Mouse (Mus musculus): ENCODE measurements around the gene Matn4. TPM values are rescaled to one million over a fixed set of nuclear protein-coding genes. Genes with fewer than 3 reads are reported as not detected.

Gene Matn4
- total RNA-seq, 1 experiment, result 2.3 TPM

DNA sequence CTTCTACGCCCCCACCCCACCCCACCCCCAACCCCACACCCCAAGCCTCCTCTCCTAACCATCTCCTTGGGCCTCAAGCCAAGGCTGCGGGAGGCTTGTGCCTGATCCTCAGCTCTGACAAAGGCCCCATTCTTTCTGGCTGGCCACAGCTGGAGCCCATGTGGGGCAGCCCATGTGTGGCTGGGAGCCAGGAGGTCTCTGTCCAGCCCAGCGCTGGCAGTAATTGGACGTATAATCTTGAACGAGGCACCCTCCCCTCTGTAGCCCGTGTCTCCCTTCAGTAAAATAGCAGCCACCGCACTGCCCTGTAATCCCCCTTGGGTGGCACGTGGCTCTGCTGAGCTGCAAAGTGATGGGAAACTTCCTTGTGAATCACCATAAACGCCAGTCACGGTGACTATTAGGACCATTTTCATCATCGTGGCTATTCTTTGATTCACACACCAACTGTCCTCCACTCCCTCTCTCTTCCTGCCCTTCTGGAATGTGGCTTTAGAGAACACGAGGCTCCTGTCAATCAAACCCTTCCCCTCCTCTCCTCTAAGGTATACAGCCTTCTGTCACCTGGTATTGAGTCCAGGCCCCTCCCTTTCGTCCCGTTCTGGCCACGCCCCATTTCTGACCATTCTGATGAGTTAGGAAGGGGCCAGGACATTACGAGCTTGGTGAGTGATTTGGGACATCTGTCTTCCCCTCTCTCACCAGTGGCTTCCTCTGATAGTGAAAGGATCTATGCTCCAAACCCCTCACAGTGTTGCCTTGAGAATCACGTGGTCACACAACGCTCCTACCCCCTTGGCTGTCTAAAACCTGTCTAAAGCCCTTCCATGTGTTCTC, 18.8 kb downstream of the Matn4 start:
- TF ChIP-seq MAFK (IDR thresholded peaks at IDR 0.05; ENCODE audit: insufficient read depth, low read depth, low read length), result no peak
- no peak for TF ChIP-seq ZC3H11A (IDR thresholded peaks at IDR 0.05; ENCODE audit: borderline replicate concordance, low read depth, low read length)
- TF ChIP-seq ZNF384 (IDR thresholded peaks at IDR 0.05; ENCODE audit: low read depth, low read length), result no peak
- no peak for TF ChIP-seq CHD2 (IDR thresholded peaks at IDR 0.05; ENCODE audit: low read depth, low read length)
- no peak for TF ChIP-seq HCFC1 (IDR thresholded peaks at IDR 0.05; ENCODE audit: borderline replicate concordance, insufficient read depth, low read length)
- H3K4me3 ChIP-seq (ENCODE audit: insufficient read depth in 1 of 2, low read depth in 1 of 2, low read length in 2 of 2, poor library complexity in 1 of 2, severe bottlenecking in 1 of 2), result peak overlapping the region in 1 of 2 experiments; percentile 15; a peak in 1 of 4 replicates
- in situ Hi-C loops (cut with MboI; ENCODE audit: low sequenced_read_pairs in 2 of 2, unreplicated experiment in 2 of 2), result no loop called here
- H3K4me1 ChIP-seq (ENCODE audit: control insufficient read depth in 2 of 2, insufficient read depth in 2 of 2, low read length in 2 of 2, poor library complexity in 1 of 2), result no peaks in the 10 kb centered on the region
- DNase-seq (ENCODE audit: low read depth, low spot score), result no peak
- H3K9ac ChIP-seq (ENCODE audit: insufficient read depth, low read depth, low read length, poor library complexity, severe bottlenecking), result no peak overlapping the region
- no peak overlapping the region for H3K27ac ChIP-seq (ENCODE audit: insufficient read depth, low read depth, low read length, poor library complexity, severe bottlenecking)
- no peaks in the 10 kb centered on the region for H3K36me3 ChIP-seq (ENCODE audit: control insufficient read depth, insufficient read depth, low read length, poor library complexity, severe bottlenecking)
- no peaks in the 10 kb centered on the region for H3K9me3 ChIP-seq (ENCODE audit: control insufficient read depth, insufficient read depth, low read depth, low read length)

DNA sequence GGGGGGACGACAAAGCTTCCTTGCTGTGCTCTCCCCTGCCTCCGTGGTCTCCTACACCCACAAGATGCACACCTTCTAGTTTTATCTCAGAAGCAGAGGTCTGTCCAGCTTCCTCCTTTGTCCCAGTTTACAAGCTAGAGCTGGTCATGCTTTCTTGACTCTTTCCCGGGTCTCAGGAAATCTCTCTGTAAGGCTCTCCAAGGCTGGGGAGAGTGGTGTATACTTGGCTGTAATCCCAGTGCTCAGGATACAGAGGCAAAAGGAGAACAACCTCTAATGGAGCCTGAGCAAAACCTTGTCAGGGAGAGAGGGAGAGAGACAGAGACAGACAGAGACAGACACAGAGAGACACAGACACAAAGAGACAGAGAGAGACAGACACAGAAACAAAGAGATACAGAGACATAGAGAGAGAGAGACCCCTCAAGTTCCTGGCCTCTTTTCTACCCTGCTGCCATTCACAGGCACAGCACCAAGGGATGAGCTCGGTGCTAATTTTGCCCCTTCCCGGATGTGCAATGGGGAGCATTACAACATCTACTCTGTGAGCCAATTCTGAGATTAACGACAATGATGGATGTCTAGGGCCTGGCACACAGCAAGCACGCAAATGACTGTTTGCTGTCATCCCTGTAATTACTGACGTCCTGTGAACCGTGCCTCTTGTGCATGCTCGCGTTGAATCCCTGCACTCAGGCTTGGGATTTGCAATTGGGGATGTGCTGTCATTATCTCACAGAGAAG, 21.1 kb downstream of the Matn4 start:
- in situ Hi-C loops (cut with MboI; ENCODE audit: low sequenced_read_pairs in 2 of 2, unreplicated experiment in 2 of 2), result no loop called here
- H3K9me3 ChIP-seq (ENCODE audit: control insufficient read depth, insufficient read depth, low read depth, low read length), result no peaks in the 10 kb centered on the region
- no peaks in the 10 kb centered on the region for H3K36me3 ChIP-seq (ENCODE audit: control insufficient read depth, insufficient read depth, low read length, poor library complexity, severe bottlenecking)
- no peak overlapping the region for H3K27ac ChIP-seq (ENCODE audit: insufficient read depth, low read depth, low read length, poor library complexity, severe bottlenecking)
- TF ChIP-seq CHD2 (IDR thresholded peaks at IDR 0.05; ENCODE audit: low read depth, low read length) (no peak), MAFK (IDR thresholded peaks at IDR 0.05; ENCODE audit: insufficient read depth, low read depth, low read length) (no peak), HCFC1 (IDR thresholded peaks at IDR 0.05; ENCODE audit: borderline replicate concordance, insufficient read depth, low read length) (no peak), ZC3H11A (IDR thresholded peaks at IDR 0.05; ENCODE audit: borderline replicate concordance, low read depth, low read length) (no peak), ZNF384 (IDR thresholded peaks at IDR 0.05; ENCODE audit: low read depth, low read length) (no peak)
- DNase-seq (ENCODE audit: low read depth, low spot score), result no peak
- H3K4me1 ChIP-seq (ENCODE audit: control insufficient read depth in 2 of 2, insufficient read depth in 2 of 2, low read length in 2 of 2, poor library complexity in 1 of 2), result no peaks in the 10 kb centered on the region
- H3K4me3 ChIP-seq (ENCODE audit: insufficient read depth in 1 of 2, low read depth in 1 of 2, low read length in 2 of 2, poor library complexity in 1 of 2, severe bottlenecking in 1 of 2), result no peak overlapping the region
- no peak overlapping the region for H3K9ac ChIP-seq (ENCODE audit: insufficient read depth, low read depth, low read length, poor library complexity, severe bottlenecking)

DNA sequence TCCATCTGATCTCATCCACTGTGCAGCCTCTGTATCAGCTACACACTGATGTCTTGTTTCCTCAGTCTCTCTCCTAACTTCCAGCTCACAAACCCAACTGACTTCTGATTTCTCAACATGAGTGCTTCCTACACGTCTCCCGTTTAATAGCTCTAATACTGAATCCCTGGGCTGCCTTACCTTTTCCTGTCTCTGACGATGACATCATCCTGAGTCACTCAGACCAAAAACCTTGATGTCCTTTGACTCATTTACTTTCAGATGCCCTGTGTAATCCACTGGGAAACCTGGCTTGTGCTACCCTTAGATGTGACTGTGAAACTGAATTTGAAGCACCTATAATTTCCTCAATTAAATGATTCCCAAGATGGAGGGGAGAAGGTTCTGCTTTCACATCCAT, 22.0 kb downstream of the Matn4 start:
- DNase-seq (ENCODE audit: low read depth, low spot score), result no peak
- Histone ChIP-seq H3K27ac (ENCODE audit: insufficient read depth, low read depth, low read length, poor library complexity, severe bottlenecking) (no peak overlapping the region), H3K9me3 (ENCODE audit: control insufficient read depth, insufficient read depth, low read depth, low read length) (no peaks in the 10 kb centered on the region), H3K9ac (ENCODE audit: insufficient read depth, low read depth, low read length, poor library complexity, severe bottlenecking) (no peak overlapping the region), H3K4me3 (ENCODE audit: insufficient read depth in 1 of 2, low read depth in 1 of 2, low read length in 2 of 2, poor library complexity in 1 of 2, severe bottlenecking in 1 of 2) (no peak overlapping the region), H3K36me3 (ENCODE audit: control insufficient read depth, insufficient read depth, low read length, poor library complexity, severe bottlenecking) (no peaks in the 10 kb centered on the region), H3K4me1 (ENCODE audit: control insufficient read depth in 2 of 2, insufficient read depth in 2 of 2, low read length in 2 of 2, poor library complexity in 1 of 2) (no peaks in the 10 kb centered on the region)
- in situ Hi-C loops (cut with MboI; ENCODE audit: low sequenced_read_pairs in 2 of 2, unreplicated experiment in 2 of 2), result no loop called here
- TF ChIP-seq CHD2 (IDR thresholded peaks at IDR 0.05; ENCODE audit: low read depth, low read length) (no peak), ZC3H11A (IDR thresholded peaks at IDR 0.05; ENCODE audit: borderline replicate concordance, low read depth, low read length) (no peak), ZNF384 (IDR thresholded peaks at IDR 0.05; ENCODE audit: low read depth, low read length) (no peak), MAFK (IDR thresholded peaks at IDR 0.05; ENCODE audit: insufficient read depth, low read depth, low read length) (no peak), HCFC1 (IDR thresholded peaks at IDR 0.05; ENCODE audit: borderline replicate concordance, insufficient read depth, low read length) (no peak)

DNA sequence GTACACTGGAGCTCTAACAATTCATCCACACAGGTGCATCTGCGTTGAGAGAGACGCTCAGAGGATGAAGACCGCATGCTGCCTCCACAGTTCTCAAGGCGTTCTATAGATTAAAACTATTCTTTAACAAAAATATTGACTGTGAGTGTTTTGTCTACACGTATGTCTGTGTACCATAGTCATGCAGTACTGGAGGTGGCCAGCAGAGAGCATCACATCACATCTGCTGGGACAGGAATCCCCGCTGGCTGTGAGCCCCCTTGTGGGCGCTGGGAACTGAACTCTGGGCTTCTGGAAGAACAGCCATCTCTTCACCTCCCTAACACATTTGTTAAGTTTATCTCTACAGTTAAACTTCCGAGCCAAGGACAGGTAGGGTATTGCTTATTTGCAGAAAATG, 23.2 kb downstream of the Matn4 start:
- H3K4me1 ChIP-seq (ENCODE audit: control insufficient read depth in 2 of 2, insufficient read depth in 2 of 2, low read length in 2 of 2, poor library complexity in 1 of 2), result no peaks in the 10 kb centered on the region
- in situ Hi-C loops (cut with MboI; ENCODE audit: low sequenced_read_pairs in 2 of 2, unreplicated experiment in 2 of 2), result no loop called here

More for the DNA sequence above, 23.2 kb downstream of the Matn4 start:
- DNase-seq (ENCODE audit: low read depth, low spot score), result peak; percentile 78
- Histone ChIP-seq H3K9ac (ENCODE audit: insufficient read depth, low read depth, low read length, poor library complexity, severe bottlenecking) (no peak overlapping the region), H3K27ac (ENCODE audit: insufficient read depth, low read depth, low read length, poor library complexity, severe bottlenecking) (no peak overlapping the region), H3K4me3 (ENCODE audit: insufficient read depth in 1 of 2, low read depth in 1 of 2, low read length in 2 of 2, poor library complexity in 1 of 2, severe bottlenecking in 1 of 2) (no peak overlapping the region), H3K36me3 (ENCODE audit: control insufficient read depth, insufficient read depth, low read length, poor library complexity, severe bottlenecking) (no peaks in the 10 kb centered on the region), H3K9me3 (ENCODE audit: control insufficient read depth, insufficient read depth, low read depth, low read length) (no peaks in the 10 kb centered on the region)
- 0 out of 2 replicates have a peak, but pooled peaks have one; percentile 32 for TF ChIP-seq ZNF384 (IDR thresholded peaks at IDR 0.05; ENCODE audit: low read depth, low read length)
- 0 out of 2 replicates have a peak, but pooled peaks have one; percentile 44 for TF ChIP-seq HCFC1 (IDR thresholded peaks at IDR 0.05; ENCODE audit: borderline replicate concordance, insufficient read depth, low read length)
- TF ChIP-seq ZC3H11A (IDR thresholded peaks at IDR 0.05; ENCODE audit: borderline replicate concordance, low read depth, low read length), result no peak

All from ES-E14 (cell line).